Mouse (Mus musculus) liver, embryonic 14.5 days (tissue): ENCODE measurements around the gene Prnp. TPM values are rescaled to one million over a fixed set of nuclear protein-coding genes. Genes with fewer than 3 reads are reported as not detected.

Source experiments
- ATAC-seq: fragments of 200-750 bp; cut with Nextera tagmentation; 2 replicates; pipeline ENCODE4 v1.8.0; 2017; ENCODE audit warnings: moderate number of reproducible peaks, mild to moderate bottlenecking, moderate library complexity; ENCODE audit not compliant: insufficient read depth
- DNase-seq, 3 experiments: peaks; one replicate each; pipeline ENCODE4 v3.0.0-alpha.2; 2012 to 2013; ENCODE audit warnings: low read depth in 3 of 3, low spot score in 3 of 3
- H3K27ac ChIP-seq: fragments of 300-500 bp; sonication (generic); 2 replicates; pipeline ENCODE4 v1.5.1; 2014; ENCODE audit warnings: moderate library complexity, mild to moderate bottlenecking, control low read depth, inconsistent platforms
- H3K27me3 ChIP-seq: fragments of 300-500 bp; sonication (generic); 2 replicates; pipeline ENCODE4 v1.6.1; 2014; ENCODE audit warnings: mild to moderate bottlenecking, low read length, moderate library complexity; ENCODE audit not compliant: control insufficient read depth, insufficient read depth
- H3K36me3 ChIP-seq: fragments of 300-500 bp; sonication (generic); replicated peaks from 2 replicates; pipeline ENCODE4 v1.6.1; 2014; ENCODE audit warnings: low read depth; ENCODE audit not compliant: control insufficient read depth, insufficient read depth
- H3K4me1 ChIP-seq, 2 experiments: fragments of 200-500 bp in 1 of 2; fragments of 300-500 bp in 1 of 2; sonication (generic) in 1 of 2; replicated peaks; 2 replicates each; pipeline ENCODE4 v1.6.1; 2012 to 2014; ENCODE audit warnings: antibody characterized with exemption in 1 of 2, inconsistent platforms in 1 of 2, low read length in 1 of 2; ENCODE audit not compliant: control insufficient read depth in 2 of 2, insufficient read depth in 2 of 2
- H3K4me2 ChIP-seq: fragments of 300-500 bp; sonication (generic); 2 replicates; pipeline ENCODE4 v1.6.1; 2014; ENCODE audit warnings: low read depth, mild to moderate bottlenecking, control low read depth, moderate library complexity
- H3K4me3 ChIP-seq, 2 experiments: fragments of 200-500 bp in 1 of 2; fragments of 300-500 bp in 1 of 2; sonication (generic) in 1 of 2; 2 replicates each; pipeline ENCODE4 v1.5.1; 2012 to 2014; ENCODE audit warnings: low read depth in 2 of 2, low read length in 2 of 2, mild to moderate bottlenecking in 2 of 2, control low read depth in 1 of 2, inconsistent platforms in 1 of 2, moderate library complexity in 1 of 2; ENCODE audit not compliant: insufficient read depth in 1 of 2
- H3K9ac ChIP-seq: fragments of 300-500 bp; sonication (generic); replicated peaks from 2 replicates; pipeline ENCODE4 v1.6.1; 2014; ENCODE audit warnings: mild to moderate bottlenecking, control low read depth, moderate library complexity
- H3K9me3 ChIP-seq: fragments of 300-500 bp; sonication (generic); 2 replicates; pipeline ENCODE4 v1.6.1; 2016; ENCODE audit warnings: low read length, mixed read lengths; ENCODE audit not compliant: control insufficient read depth
- CTCF ChIP-seq: IDR thresholded peaks from 2 replicates; pipeline ENCODE4 v1.5.1; 2016; ENCODE audit warnings: antibody characterized with exemption, low read depth, control low read depth
- EP300 ChIP-seq: IDR thresholded peaks from 2 replicates; pipeline ENCODE4 v1.6.1; 2016; ENCODE audit warnings: antibody characterized with exemption, low read depth
- WGBS: fragments of 180-500 bp; shearing (Covaris S2); extraction: QIAGEN DNeasy Blood & Tissue Kit; methylation state at CpG from one replicate; pipeline ENCODE4 v1.1.7; 2014; ENCODE audit not compliant: insufficient replicate concordance; 5-methylcytosine and 5-hydroxymethylcytosine counted together
- polyA plus RNA-seq, 2 experiments: library from polyadenylated mRNA; depleted of rRNA in 1 of 2; stranded (reverse) in 1 of 2; unstranded in 1 of 2; fragments of >200 nt; fragmentation: Nextera tagmentation in 1 of 2; extraction: Ambion mirVana in 1 of 2; gene quantifications; 2 replicates each; pipeline versions ENCODE4 v1.2.1 to v1.2.3; 2012 to 2014

Gene Prnp
- polyA plus RNA-seq, 2 experiments, result 15.6 to 20.3 TPM

- Histone ChIP-seq H3K4me1 (peaks cover 31 to 42% of the 10 kb centered on the region in 2 experiments), H3K27me3 (no peaks in the 10 kb centered on the region), H3K27ac (peak overlapping the region; percentile 72), H3K9me3 (no peaks in the 10 kb centered on the region), H3K4me2 (peak overlapping the region; percentile 81), H3K36me3 (0 out of 2 replicates have a peak, but pooled peaks cover 2% of the 10 kb centered on the region), H3K9ac (peak overlapping the region; percentile 61), H3K4me3 (peak overlapping the region in 1 of 2 experiments; percentile 96; a peak in 1 of 4 replicates)
- TF ChIP-seq EP300, result no peak
- no peak for ATAC-seq
- no peak for DNase-seq
- 94% methylated on average over 1 of the region's 1 CpGs for WGBS
These were observed 822 bp upstream of the Prnp start for GRCm38 (mm10) chr2:131908906-131909305.

- 55% methylated on average over 2 of the region's 2 CpGs for WGBS
- Histone ChIP-seq H3K27me3 (no peaks in the 10 kb centered on the region), H3K4me3 (peak overlapping the region; percentile 47 to 96), H3K36me3 (0 out of 2 replicates have a peak, but pooled peaks cover 2% of the 10 kb centered on the region), H3K4me2 (peak overlapping the region; percentile 81), H3K4me1 (peaks cover 14 to 23% of the 10 kb centered on the region in 2 experiments), H3K27ac (no peak overlapping the region), H3K9me3 (no peaks in the 10 kb centered on the region), H3K9ac (peak overlapping the region; percentile 98)
- no peak for ATAC-seq
- no peak for TF ChIP-seq CTCF
- TF ChIP-seq EP300, result no peak
- no peak for DNase-seq
These were observed 1.1 kb downstream of the Prnp start for GRCm38 (mm10) chr2:131910847-131911246.

GRCm38 (mm10) chr2:131911341-131911740 is 1.6 kb downstream of the Prnp start:
- no peak overlapping the region for H3K27ac ChIP-seq
- ATAC-seq (no peak), DNase-seq (no peak)
- no peaks in the 10 kb centered on the region for H3K9me3 ChIP-seq
- peak overlapping the region; percentile 81 for H3K4me2 ChIP-seq
- TF ChIP-seq CTCF, result no peak
- H3K27me3 ChIP-seq, result no peaks in the 10 kb centered on the region
- 65% methylated on average over 4 of the region's 4 CpGs for WGBS
- peak overlapping the region in 1 of 2 experiments; percentile 96; a peak in 3 of 4 replicates for H3K4me3 ChIP-seq
- H3K9ac ChIP-seq, result peak overlapping the region; percentile 98
- peaks cover 14 to 18% of the 10 kb centered on the region in 2 experiments for H3K4me1 ChIP-seq
- 0 out of 2 replicates have a peak, but pooled peaks cover 2% of the 10 kb centered on the region for H3K36me3 ChIP-seq

GRCm38 (mm10) chr2:131912526-131913258 is 3.0 kb downstream of the Prnp start:
- H3K9ac ChIP-seq, result no peak overlapping the region
- no peak overlapping the region for H3K4me3 ChIP-seq
- H3K36me3 ChIP-seq, result 0 out of 2 replicates have a peak, but pooled peaks cover 2% of the 10 kb centered on the region
- H3K4me2 ChIP-seq, result no peak overlapping the region; the same call in 1 of the 2 replicates
- no peaks in the 10 kb centered on the region for H3K9me3 ChIP-seq
- WGBS, result 78% methylated on average over 8 of the region's 8 CpGs
- ATAC-seq (no peak), DNase-seq (no peak)
- no peak overlapping the region for H3K27ac ChIP-seq
- TF ChIP-seq EP300, result no peak
- no peak for TF ChIP-seq CTCF
- no peaks in the 10 kb centered on the region for H3K27me3 ChIP-seq
- H3K4me1 ChIP-seq, result peaks cover 14 to 16% of the 10 kb centered on the region in 2 experiments

GRCm38 (mm10) chr2:131932275-131932902 is 22.7 kb downstream of the Prnp start:
- WGBS, result 37% methylated on average over 7 of the region's 7 CpGs
- TF ChIP-seq CTCF (no peak), EP300 (no peak)
- no peak overlapping the region for H3K27ac ChIP-seq

More at GRCm38 (mm10) chr2:131932275-131932902, 22.7 kb downstream of the Prnp start:
- ATAC-seq (peak; percentile 34; the same call in 1 of the 2 replicates), DNase-seq (no peak)
- Histone ChIP-seq H3K4me1 (peaks cover 0 to 9% of the 10 kb centered on the region in 2 experiments; a peak in 2 of 4 replicates), H3K27me3 (no peaks in the 10 kb centered on the region), H3K36me3 (no peaks in the 10 kb centered on the region; the same call in 1 of the 2 replicates), H3K4me2 (no peak overlapping the region), H3K4me3 (no peak overlapping the region), H3K9me3 (no peaks in the 10 kb centered on the region), H3K9ac (no peak overlapping the region)
